Mouse (Mus musculus) liver, embryonic 12.5 days (tissue): ENCODE data around the gene Poll. TPM values are rescaled to one million over a fixed set of nuclear protein-coding genes. Genes with fewer than 3 reads are reported as not detected.

Experiments
- ATAC-seq: fragments of 200-750 bp; cut with Nextera tagmentation; 2 replicates; pipeline ENCODE4 v1.8.0; 2017; ENCODE audit warnings: moderate number of reproducible peaks, mild to moderate bottlenecking, moderate library complexity
- H3K27ac ChIP-seq: fragments of 300-500 bp; sonication (generic); 2 replicates; pipeline ENCODE4 v1.5.1; 2016; ENCODE audit warnings: mild to moderate bottlenecking
- H3K27me3 ChIP-seq: fragments of 300-500 bp; sonication (generic); replicated peaks from 2 replicates; pipeline ENCODE4 v1.6.1; 2016; ENCODE audit warnings: mild to moderate bottlenecking, moderate library complexity
- H3K36me3 ChIP-seq: fragments of 300-500 bp; sonication (generic); 2 replicates; pipeline ENCODE4 v1.6.1; 2016; ENCODE audit warnings: mild to moderate bottlenecking, moderate library complexity
- H3K4me1 ChIP-seq: fragments of 300-500 bp; sonication (generic); 2 replicates; pipeline ENCODE4 v1.6.1; 2016
- H3K4me2 ChIP-seq: fragments of 300-500 bp; sonication (generic); 2 replicates; pipeline ENCODE4 v1.6.1; 2016; ENCODE audit warnings: mild to moderate bottlenecking, moderate library complexity
- H3K4me3 ChIP-seq: fragments of 300-500 bp; sonication (generic); 2 replicates; pipeline ENCODE4 v1.5.1; 2016; ENCODE audit warnings: mild to moderate bottlenecking, moderate library complexity
- H3K9ac ChIP-seq: fragments of 300-500 bp; sonication (generic); 2 replicates; pipeline ENCODE4 v1.6.1; 2016; ENCODE audit warnings: mild to moderate bottlenecking, moderate library complexity
- H3K9me3 ChIP-seq: fragments of 300-500 bp; sonication (generic); replicated peaks from 2 replicates; pipeline ENCODE4 v1.6.1; 2016; ENCODE audit warnings: mild to moderate bottlenecking, moderate library complexity
- WGBS: fragments of 180-500 bp; shearing (Covaris S2); methylation state at CpG from one replicate; pipeline ENCODE4 v1.1.7; 2016; ENCODE audit not compliant: insufficient replicate concordance; 5-methylcytosine and 5-hydroxymethylcytosine counted together
- polyA plus RNA-seq: library from polyadenylated mRNA; unstranded; fragments of >200 nt; fragmentation: Nextera tagmentation; extraction: Ambion mirVana; gene quantifications from 2 replicates; pipeline ENCODE4 v1.2.1, GENCODE M21; 2016

Poll gene
- polyA plus RNA-seq, 1 experiment from 2014 or later = 9.9 TPM

DNA sequence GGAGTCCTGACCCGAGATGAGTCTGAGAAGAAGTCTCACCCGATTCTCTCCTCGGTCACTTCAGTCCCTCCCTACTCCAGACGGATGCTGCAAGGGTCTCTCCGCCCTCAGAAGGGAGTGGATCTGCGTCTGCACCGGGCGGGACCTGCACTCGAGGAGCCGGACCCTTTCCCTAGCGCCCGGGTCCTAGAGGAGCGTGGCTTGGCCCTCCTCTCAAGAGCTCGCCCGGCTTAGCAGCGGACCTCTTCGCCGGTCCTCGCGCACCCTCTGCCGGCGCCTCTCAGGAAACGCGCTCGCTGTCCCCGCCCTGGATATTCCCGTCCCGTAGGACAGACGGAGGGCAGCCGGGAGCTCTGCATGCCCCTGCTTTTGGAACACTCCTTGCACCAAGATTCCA lies 15.4 kb downstream of the Poll start:
- Histone ChIP-seq H3K4me2 (peak overlapping the region; percentile 76), H3K36me3 (no peaks in the 10 kb centered on the region), H3K9me3 (no peaks in the 10 kb centered on the region), H3K4me1 (peaks cover 67% of the 10 kb centered on the region), H3K27ac (no peak overlapping the region), H3K4me3 (peak overlapping the region; percentile 49), H3K9ac (peak overlapping the region; percentile 42), H3K27me3 (peaks cover 65% of the 10 kb centered on the region)
- 1% methylated on average over 30 of the region's 30 CpGs for WGBS
- ATAC-seq = peak; percentile 48

- Histone ChIP-seq H3K9ac (peak overlapping the region; percentile 42), H3K27me3 (peaks cover 66% of the 10 kb centered on the region), H3K27ac (no peak overlapping the region), H3K36me3 (no peaks in the 10 kb centered on the region), H3K4me3 (peak overlapping the region; percentile 49), H3K9me3 (no peaks in the 10 kb centered on the region), H3K4me2 (peak overlapping the region; percentile 76), H3K4me1 (peaks cover 67% of the 10 kb centered on the region)
- 1% methylated on average over 18 of the region's 26 CpGs for WGBS
- ATAC-seq = no peak
These were observed 16.0 kb downstream of the Poll start for GRCm38 (mm10) chr19:45544152-45544924.

DNA sequence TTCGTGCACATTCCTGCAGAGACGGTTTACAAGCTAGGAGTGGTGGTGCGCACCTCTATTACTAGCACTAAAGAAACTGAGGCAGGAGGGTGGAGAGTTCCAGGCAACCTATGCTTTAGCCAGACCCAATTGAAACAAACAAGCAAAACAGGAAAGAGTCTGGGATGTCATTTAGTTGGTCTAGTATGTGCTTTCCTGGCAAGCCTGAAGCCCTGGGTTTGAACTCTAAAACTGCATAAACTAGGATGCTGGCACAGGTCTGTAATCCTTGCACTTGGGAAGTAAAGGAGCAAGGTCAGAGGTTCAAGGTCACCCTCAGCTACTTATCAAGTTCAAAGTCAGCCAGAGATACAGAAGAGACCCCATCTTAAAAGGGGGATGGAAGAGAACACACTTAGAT lies 18.3 kb downstream of the Poll start:
- no peak for ATAC-seq
- Histone ChIP-seq H3K9me3 (no peaks in the 10 kb centered on the region), H3K36me3 (no peaks in the 10 kb centered on the region), H3K4me3 (peak overlapping the region; percentile 53), H3K27me3 (peaks cover 65% of the 10 kb centered on the region), H3K9ac (peak overlapping the region; percentile 65), H3K27ac (no peak overlapping the region), H3K4me1 (peaks cover 63% of the 10 kb centered on the region), H3K4me2 (peak overlapping the region; percentile 81)
- WGBS = 31% methylated on average over 3 of the region's 3 CpGs

DNA sequence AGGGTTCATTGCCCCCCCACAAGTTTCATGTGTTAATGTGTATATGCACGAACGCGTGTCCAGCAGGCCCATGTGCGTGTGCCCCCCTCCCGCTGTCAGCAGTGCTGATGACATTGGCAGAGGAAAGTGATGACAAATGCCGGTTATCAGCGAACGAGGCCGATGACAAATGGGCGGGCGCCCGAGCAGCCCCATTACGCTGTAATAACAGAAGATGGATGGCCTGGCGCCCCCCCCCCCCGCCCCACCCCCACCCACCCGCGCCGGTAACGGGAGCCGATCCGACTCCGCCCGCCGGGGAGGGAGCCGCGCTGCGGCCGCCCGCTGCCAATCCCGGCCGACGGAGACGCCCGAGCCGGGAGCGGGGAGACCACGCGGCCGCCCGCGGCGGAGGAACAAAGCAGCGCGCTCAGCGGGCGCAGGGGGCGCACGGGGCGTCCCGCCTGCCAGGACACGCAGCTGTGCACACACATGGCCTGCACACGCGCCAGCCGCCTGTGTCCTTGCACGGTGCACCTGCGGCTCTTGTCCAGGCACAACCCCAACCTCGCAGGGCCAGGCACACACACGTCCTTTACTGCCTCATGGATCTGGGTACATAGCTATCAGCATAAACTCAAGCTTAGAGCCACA lies 18.8 kb downstream of the Poll start:
- under 1% methylated on average over 46 of the region's 58 CpGs for WGBS
- 0 out of 2 replicates have a peak, but pooled peaks have one; percentile 6 for ATAC-seq
- Histone ChIP-seq H3K9me3 (no peaks in the 10 kb centered on the region), H3K4me2 (peak overlapping the region; percentile 81), H3K36me3 (no peaks in the 10 kb centered on the region), H3K4me1 (peaks cover 58% of the 10 kb centered on the region), H3K27me3 (peaks cover 59% of the 10 kb centered on the region), H3K9ac (peak overlapping the region; percentile 65), H3K27ac (no peak overlapping the region), H3K4me3 (peak overlapping the region; percentile 53)

DNA sequence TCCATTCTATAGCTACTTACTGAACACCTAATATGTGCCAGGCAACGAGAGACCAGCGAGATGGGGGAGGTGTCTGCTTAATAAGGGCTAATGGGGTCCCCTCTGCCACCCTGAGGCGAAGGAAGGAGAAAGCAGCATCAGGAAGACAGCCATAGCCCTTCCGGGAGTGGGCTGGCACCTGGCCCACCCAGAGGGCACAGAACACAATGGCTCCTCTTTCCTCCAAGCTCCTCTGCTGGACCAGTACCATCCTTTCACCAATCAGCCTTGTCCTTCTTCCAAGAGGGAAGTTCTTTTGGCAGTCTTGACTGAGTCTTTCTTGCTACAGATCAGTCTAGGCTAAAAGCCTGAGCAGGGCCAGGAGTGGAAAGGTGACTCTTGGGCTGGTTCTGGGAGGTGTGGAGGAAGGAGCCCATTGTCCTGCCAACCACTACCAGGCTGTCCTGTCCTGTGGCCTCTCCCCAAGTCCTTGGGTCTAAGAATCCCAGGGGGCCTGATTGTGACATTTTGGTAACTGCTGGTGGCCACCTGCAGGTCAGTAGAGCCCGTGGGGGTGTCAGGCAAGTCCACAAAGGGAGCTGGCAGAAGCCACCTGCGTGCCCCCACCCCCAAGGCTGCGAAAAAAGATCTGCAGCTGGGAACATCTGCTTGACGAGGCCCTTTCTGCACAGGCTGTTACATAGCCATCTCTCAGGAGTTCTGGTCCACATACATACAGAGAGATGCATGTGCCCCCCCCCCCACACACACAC lies 19.5 kb downstream of the Poll start:
- H3K9me3 ChIP-seq = no peaks in the 10 kb centered on the region
- H3K4me3 ChIP-seq = peak overlapping the region; percentile 53
- ATAC-seq = no peak
- peak overlapping the region; percentile 81 for H3K4me2 ChIP-seq
- H3K36me3 ChIP-seq = no peaks in the 10 kb centered on the region
- peaks cover 58% of the 10 kb centered on the region for H3K4me1 ChIP-seq
- H3K27me3 ChIP-seq = peaks cover 56% of the 10 kb centered on the region
- no peak overlapping the region for H3K27ac ChIP-seq
- H3K9ac ChIP-seq = peak overlapping the region; percentile 8; the same call in 1 of the 2 replicates
- WGBS = 42% methylated on average over 8 of the region's 8 CpGs

DNA sequence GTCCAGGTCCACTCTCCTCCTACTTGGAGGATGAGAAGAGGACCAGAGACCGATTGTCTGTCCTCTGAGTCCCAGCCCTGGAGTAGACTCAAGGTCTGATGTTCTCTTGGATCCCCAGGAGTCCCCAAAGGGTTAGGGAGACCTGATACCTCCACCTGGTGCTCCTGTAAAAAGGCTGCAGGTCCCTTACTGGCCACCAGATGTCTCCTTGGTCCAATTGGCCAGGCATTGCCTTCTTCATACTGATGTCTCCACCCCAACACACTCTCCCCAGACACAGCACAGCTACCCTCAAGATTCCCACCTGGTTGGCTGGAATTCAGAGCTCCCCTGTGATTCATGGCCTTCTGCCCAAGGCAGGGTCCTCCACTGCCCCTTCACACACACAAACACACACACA lies 22.8 kb downstream of the Poll start:
- no peak overlapping the region for H3K9ac ChIP-seq
- no peaks in the 10 kb centered on the region for H3K36me3 ChIP-seq
- peak; percentile 19; the same call in 1 of the 2 replicates for ATAC-seq
- WGBS = 27% methylated on average over 1 of the region's 1 CpGs
- no peaks in the 10 kb centered on the region for H3K9me3 ChIP-seq
- no peak overlapping the region for H3K27ac ChIP-seq
- H3K27me3 ChIP-seq = peaks cover 34% of the 10 kb centered on the region
- no peak overlapping the region for H3K4me2 ChIP-seq
- H3K4me3 ChIP-seq = no peak overlapping the region
- H3K4me1 ChIP-seq = peaks cover 53% of the 10 kb centered on the region

- WGBS = 40% methylated on average over 6 of the region's 6 CpGs
- no peak overlapping the region for H3K9ac ChIP-seq
- peaks cover 19% of the 10 kb centered on the region for H3K27me3 ChIP-seq
- no peaks in the 10 kb centered on the region for H3K9me3 ChIP-seq
- H3K36me3 ChIP-seq = peaks cover 5% of the 10 kb centered on the region; the same call in 1 of the 2 replicates
- no peak overlapping the region for H3K4me3 ChIP-seq
- no peak overlapping the region for H3K27ac ChIP-seq
- no peak for ATAC-seq
- no peak overlapping the region for H3K4me2 ChIP-seq
- peaks cover 42% of the 10 kb centered on the region for H3K4me1 ChIP-seq
These were observed 24.4 kb downstream of the Poll start for GRCm38 (mm10) chr19:45535929-45536328.

GRCm38 (mm10) chr19:45535214-45535735 lies 25.1 kb downstream of the Poll start:
- no peak for ATAC-seq
- 76% methylated on average over 8 of the region's 8 CpGs for WGBS
- no peak overlapping the region for H3K27ac ChIP-seq
- peaks cover 43% of the 10 kb centered on the region for H3K4me1 ChIP-seq
- H3K9ac ChIP-seq = no peak overlapping the region
- H3K9me3 ChIP-seq = no peaks in the 10 kb centered on the region
- peaks cover 12% of the 10 kb centered on the region for H3K27me3 ChIP-seq
- no peak overlapping the region for H3K4me2 ChIP-seq
- H3K4me3 ChIP-seq = no peak overlapping the region
- peaks cover 12% of the 10 kb centered on the region for H3K36me3 ChIP-seq

DNA sequence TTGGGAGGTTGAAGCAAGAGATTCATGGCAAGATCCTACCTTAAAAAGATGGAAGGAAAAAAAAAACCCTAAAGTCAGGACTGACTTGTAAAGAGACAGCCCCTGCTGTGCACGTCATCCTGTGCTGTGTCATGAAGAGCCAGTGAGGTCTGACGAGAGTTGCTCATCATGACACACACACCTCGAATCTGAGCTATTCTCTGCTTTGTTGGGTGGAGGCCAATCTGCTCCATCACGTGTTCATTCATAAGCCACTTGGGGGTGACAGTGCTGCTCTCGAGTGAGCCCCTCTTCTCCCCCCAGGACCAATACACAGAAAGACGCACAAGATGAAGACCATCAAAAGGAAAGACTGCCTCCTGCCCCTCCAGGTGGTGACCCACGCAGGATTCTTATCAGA lies 26.7 kb downstream of the Poll start:
- Histone ChIP-seq H3K4me2 (no peak overlapping the region), H3K27me3 (0 out of 2 replicates have a peak, but pooled peaks cover 8% of the 10 kb centered on the region), H3K4me3 (no peak overlapping the region), H3K9me3 (no peaks in the 10 kb centered on the region), H3K36me3 (peaks cover 29% of the 10 kb centered on the region), H3K27ac (no peak overlapping the region), H3K9ac (no peak overlapping the region), H3K4me1 (peaks cover 45% of the 10 kb centered on the region)
- ATAC-seq = no peak
- WGBS = 59% methylated on average over 7 of the region's 7 CpGs

DNA sequence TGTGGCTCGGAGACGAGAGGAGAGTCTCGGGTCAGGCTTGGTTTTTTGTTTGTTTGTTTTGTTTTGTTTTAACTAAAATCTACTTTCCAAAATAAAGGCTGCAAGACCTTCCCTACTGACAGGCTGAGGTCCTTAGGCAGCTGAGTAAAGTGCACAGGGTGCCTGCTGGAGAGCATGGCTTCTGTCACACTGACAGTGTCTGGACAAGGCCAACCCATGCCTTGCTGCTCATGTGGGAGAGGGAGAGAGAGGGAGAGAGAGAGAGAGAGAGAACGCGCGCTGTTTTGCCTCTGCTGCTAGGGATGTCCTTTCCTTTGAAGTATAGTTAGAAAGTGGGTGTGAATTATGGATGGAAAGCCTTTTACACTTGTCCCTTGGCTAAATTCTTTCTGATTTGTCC lies 28.8 kb downstream of the Poll start:
- Histone ChIP-seq H3K27ac (no peak overlapping the region), H3K4me1 (peaks cover 55% of the 10 kb centered on the region), H3K9me3 (no peaks in the 10 kb centered on the region), H3K4me2 (no peak overlapping the region), H3K9ac (no peak overlapping the region), H3K4me3 (no peak overlapping the region), H3K36me3 (peaks cover 49% of the 10 kb centered on the region), H3K27me3 (0 out of 2 replicates have a peak, but pooled peaks cover 8% of the 10 kb centered on the region)
- 81% methylated on average over 6 of the region's 6 CpGs for WGBS
- ATAC-seq = no peak

DNA sequence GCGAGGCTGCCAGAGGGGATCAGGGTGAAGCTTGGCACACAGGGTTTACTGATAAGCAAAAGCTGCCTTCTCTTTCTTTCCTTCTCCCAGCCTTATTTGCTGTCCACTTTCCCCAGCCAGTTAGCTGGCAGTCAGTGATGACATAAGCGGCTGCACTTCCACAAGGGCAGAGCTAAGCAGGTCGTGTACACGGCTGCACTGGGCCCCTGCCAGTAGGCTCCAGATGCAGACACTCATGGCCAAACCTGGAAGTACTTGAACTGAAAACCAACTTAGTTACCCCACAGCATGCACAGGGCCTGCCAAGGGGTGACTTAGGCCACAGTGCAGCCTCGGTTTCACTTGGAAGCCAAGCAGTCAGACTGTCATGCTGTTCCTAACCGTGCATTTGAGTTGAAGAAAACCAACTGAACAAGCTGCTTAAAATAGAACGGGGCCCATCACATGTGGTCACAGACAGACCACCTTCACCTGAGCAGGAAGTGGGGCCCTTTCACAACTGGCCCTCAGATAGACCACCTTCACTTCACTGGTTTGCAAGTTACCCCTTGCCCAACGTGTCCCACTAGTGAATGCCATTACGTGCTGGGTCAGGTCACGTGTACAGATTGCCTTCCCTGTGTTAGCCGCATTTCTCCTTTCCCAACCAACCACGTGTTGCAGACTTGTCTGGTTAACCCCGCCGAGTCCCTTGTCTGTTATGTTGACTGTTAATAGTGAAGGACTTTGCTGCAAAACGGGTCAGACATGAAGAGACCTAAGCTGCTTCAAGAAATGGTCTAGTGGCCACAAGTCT lies 29.9 kb downstream of the Poll start:
- Histone ChIP-seq H3K9ac (no peak overlapping the region), H3K4me1 (peaks cover 55% of the 10 kb centered on the region), H3K27me3 (no peaks in the 10 kb centered on the region), H3K4me3 (no peak overlapping the region), H3K4me2 (no peak overlapping the region), H3K36me3 (peaks cover 53% of the 10 kb centered on the region), H3K9me3 (no peaks in the 10 kb centered on the region), H3K27ac (0 out of 2 replicates have a peak overlapping the region, but pooled peaks have one; percentile 15)
- ATAC-seq = no peak
- 62% methylated on average over 15 of the region's 15 CpGs for WGBS
